Mouse (Mus musculus): ENCODE data around the gene Nacc1.

Nacc1 gene

DNA sequence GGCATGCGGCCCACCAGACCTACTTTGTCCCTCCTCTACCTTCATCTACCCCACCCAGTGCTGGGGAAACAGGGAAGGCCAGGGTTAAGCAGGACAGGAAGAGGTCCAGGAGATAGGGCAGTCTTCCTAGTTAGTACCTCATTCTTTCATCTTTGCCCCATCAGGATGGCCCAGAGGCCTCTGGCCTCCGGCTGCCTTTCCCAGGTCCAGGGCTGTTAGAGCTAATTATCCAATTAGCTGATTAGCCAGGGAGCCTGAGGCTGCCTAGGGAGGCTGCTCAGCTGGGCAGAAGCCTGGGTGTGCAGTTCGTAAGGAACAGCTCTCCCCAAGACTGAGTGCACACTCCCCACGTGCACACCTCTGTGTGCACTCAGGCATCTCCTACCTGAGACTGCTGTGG, 25.7 kb upstream of the Nacc1 start:
- no peak for DNase-seq

GRCm38 (mm10) chr8:84712759-84713120, 25.1 kb upstream of the Nacc1 start:
- DNase-seq, result no peak

- DNase-seq, result peak; percentile 77
These were observed 24.5 kb upstream of the Nacc1 start for GRCm38 (mm10) chr8:84711933-84712758.

DNA sequence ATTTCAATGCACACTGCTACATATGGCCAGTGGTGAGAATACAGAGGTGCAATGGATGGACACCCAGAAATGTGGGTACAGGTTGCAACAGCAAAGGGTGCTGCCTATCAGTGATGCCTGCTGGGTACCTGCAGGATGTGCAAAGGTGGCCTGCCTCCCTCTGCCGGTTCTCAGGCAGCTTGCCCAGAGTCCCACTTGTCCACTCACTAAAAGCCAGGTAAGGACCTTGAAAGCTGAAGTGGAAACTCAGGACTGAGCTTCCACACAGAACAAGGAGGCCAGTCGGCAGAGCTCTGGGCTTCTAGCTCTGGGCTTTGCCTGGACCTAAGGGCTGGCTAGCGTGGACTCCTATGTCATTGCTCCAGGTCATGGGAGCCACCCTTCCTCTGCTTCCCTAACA, 23.6 kb upstream of the Nacc1 start:
- DNase-seq, result no peak

- no peak for DNase-seq
These were observed 22.3 kb upstream of the Nacc1 start for GRCm38 (mm10) chr8:84709931-84710330.

DNA sequence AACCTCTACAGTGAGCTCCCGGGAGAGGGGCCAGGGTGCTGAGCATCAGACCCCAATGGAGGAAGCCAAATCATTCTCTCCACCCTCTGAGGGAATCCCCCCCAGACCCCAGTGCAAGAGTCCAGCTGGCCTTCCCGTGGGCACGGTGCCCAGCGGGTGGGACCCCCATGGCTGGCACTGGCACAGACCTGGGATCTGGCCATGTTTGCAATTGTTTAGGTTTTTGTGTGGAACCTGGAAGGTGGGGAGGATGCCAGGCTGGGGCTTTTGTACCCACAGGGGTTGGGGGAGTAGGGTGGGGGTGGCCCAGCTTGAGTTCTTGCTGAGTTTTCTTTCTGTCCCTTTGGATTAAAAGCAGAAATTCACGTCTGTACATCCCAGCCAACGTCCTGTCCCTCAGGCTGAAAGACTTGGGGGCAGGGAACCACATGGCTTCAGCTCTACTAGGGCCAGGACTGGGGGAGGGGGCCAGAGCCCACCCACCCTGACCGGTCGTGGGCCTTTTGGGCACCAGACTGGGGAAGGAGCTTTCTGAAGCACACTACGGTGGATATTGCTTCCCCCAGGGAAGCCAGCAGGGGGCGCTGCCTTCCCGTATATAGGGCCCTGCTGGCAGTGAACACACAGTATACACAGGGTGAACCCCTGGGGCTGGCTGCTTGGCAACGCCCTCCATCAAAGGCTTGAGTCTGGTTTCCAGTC, 21.3 kb upstream of the Nacc1 start:
- DNase-seq, result peak; percentile 92

GRCm38 (mm10) chr8:84708071-84708541, 20.4 kb upstream of the Nacc1 start:
- DNase-seq, result no peak

- DNase-seq, result peak; percentile 66
These were observed 19.7 kb upstream of the Nacc1 start for GRCm38 (mm10) chr8:84707267-84707883.

- peak; percentile 65 for DNase-seq
These were observed 19.1 kb upstream of the Nacc1 start for GRCm38 (mm10) chr8:84706610-84707266.

- DNase-seq, result no peak
These were observed 18.3 kb upstream of the Nacc1 start for GRCm38 (mm10) chr8:84705960-84706359.

- DNase-seq, result peak; percentile 61
These were observed 17.5 kb upstream of the Nacc1 start for GRCm38 (mm10) chr8:84704867-84705831.

GRCm38 (mm10) chr8:84704356-84704755, 16.7 kb upstream of the Nacc1 start:
- peak; percentile 92 for DNase-seq

DNA sequence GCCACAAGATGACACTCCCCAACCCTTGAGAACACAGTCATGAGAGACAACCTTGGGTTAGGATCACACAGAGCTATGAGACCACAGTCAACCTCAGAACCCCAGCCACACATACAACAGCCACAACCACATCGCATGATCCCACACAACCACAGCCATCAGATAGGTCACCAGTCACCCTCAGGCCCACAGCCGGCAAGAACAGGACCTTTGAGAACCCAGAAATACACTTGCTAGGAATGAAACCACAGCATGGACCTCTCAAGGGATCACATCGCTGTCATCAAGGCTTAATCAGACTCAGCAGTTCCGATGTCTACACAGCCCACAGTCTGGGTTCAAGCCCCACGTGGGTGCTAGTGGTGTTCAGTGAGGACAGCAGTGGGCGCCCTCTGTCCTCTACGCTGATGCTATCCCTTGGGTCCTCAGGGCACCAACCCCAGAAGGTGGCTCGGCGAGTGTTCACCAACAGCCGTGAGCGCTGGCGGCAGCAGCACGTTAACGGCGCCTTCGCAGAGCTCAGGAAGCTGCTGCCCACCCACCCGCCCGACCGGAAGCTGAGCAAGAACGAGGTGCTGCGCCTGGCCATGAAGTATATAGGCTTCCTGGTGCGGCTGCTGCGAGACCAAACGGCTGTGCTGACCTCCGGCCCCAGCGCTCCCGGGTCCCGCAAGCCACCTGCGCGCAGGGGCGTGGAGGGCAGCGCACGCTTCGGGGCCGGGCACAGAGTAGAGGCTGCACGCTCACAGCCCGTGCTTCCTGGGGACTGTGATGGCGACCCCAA, 16.0 kb upstream of the Nacc1 start:
- peak; percentile 45 for DNase-seq

DNA sequence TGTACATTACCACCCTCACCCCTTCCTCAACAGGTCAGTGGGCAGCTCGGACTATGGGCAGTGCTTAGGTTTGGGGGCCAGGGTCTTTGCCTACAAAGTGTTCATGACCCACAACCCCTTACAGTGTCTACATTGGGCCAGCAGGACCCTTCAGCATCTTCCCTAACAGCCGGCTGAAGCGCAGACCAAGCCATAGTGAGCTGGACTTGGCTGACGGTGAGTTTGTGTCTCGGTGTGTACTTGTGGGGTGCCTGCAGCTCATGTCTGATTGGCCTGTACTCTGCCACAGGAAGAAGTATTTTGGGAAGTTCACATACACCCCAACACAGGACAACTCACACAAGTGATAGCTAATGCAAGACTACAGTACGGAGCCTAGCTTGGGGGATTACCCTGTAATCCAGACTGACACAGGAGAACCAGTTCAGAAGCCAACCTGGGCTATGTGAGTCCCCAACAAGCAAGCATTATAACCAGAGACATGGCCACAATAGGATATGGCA, 15.4 kb upstream of the Nacc1 start:
- no peak for DNase-seq

- DNase-seq, result no peak
These were observed 14.9 kb upstream of the Nacc1 start for GRCm38 (mm10) chr8:84702561-84702960.

GRCm38 (mm10) chr8:84700941-84701911, 13.6 kb upstream of the Nacc1 start, which contains the start of gene Lyl1:
Lyl1 (plus strand) TSS chr8:84701457.
- DNase-seq, result peak; percentile 82

DNA sequence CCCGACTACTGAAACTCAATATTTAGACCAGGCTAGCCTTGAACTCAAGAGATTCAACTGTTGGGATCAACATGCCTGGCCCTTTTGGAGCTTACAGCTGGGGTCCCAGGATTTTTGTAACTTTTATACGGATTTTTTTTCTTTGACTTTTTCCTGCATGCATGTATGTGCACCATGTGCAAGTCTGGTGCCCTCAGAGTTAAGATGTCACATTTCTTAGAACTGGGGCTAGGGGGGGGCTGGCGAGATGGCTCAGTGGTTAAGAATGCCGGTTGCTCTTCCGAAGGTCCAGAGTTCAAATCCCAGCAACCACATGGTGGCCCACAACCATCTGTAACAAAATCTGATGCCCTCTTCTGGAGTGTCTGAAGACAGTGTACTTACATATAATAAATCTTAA, 12.9 kb upstream of the Nacc1 start:
- DNase-seq, result no peak

GRCm38 (mm10) chr8:84699861-84700322, 12.2 kb upstream of the Nacc1 start:
- peak; percentile 83 for DNase-seq

DNA sequence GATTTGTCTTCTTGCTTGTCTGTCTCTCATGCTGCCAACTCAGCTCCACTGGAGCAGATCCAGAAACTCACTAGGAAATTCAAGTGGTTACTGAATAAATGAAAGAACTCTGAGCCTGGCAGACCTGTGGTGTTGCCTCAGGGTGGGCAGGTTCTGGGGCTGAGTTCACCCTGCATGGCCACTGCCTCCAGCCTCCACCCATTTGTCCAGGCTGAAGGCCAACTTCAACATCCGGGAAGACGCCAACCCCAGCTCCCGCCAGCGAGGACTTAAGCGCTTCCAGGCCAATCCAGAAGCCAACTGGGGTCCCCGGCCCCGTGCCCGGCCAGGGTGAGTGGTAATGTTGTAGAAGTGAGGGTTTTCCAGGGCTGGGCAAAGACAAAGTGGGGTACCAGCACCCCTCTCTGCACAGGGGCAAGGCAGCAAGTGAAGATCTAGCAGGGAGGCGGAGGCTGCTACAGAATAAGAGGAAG, 11.3 kb upstream of the Nacc1 start:
- DNase-seq, result peak; percentile 78

Data from kidney, postnatal 10 days (tissue).